Mouse (Mus musculus) midbrain, embryonic 16.5 days (tissue): ENCODE results near the gene Adam17. TPM values are rescaled to one million over a fixed set of nuclear protein-coding genes. Genes with fewer than 3 reads are reported as not detected.
A peak's percentile ranks its signal among the peaks of the same experiment; 100 is the strongest.
"Not testable (repeated sequence)": the region's sequence is repeated elsewhere in the genome, so short reads cannot be mapped to it uniquely, and the experiment has no call there.

Experiments
- ATAC-seq: fragments of 200-750 bp; cut with Nextera tagmentation; 2 replicates; pipeline ENCODE4 v1.8.0; 2017; ENCODE audit warnings: moderate TSS enrichment
- H3K27ac ChIP-seq: fragments of 300-500 bp; sonication (generic); 2 replicates; pipeline ENCODE4 v1.5.1; 2014; ENCODE audit warnings: mild to moderate bottlenecking, low read length, mixed read lengths
- H3K27me3 ChIP-seq: fragments of 300-500 bp; sonication (generic); 2 replicates; pipeline ENCODE4 v1.6.1; 2014; ENCODE audit warnings: low read depth, low read length, mixed read lengths; ENCODE audit not compliant: control insufficient read depth, insufficient read depth
- H3K36me3 ChIP-seq: fragments of 300-500 bp; sonication (generic); 2 replicates; pipeline ENCODE4 v1.6.1; 2014; ENCODE audit warnings: mild to moderate bottlenecking, low read length, moderate library complexity, mixed read lengths; ENCODE audit not compliant: control insufficient read depth, insufficient read depth
- H3K4me1 ChIP-seq: fragments of 300-500 bp; sonication (generic); 2 replicates; pipeline ENCODE4 v1.6.1; 2014; ENCODE audit warnings: mild to moderate bottlenecking, low read length, mixed read lengths; ENCODE audit not compliant: control insufficient read depth, insufficient read depth
- H3K4me2 ChIP-seq: fragments of 300-500 bp; sonication (generic); 2 replicates; pipeline ENCODE4 v1.6.1; 2014; ENCODE audit warnings: mild to moderate bottlenecking, low read length, mixed read lengths
- H3K4me3 ChIP-seq: fragments of 300-500 bp; sonication (generic); 2 replicates; pipeline ENCODE4 v1.5.1; 2014; ENCODE audit warnings: low read depth, mild to moderate bottlenecking, low read length, moderate library complexity, mixed read lengths
- H3K9ac ChIP-seq: fragments of 300-500 bp; sonication (generic); 2 replicates; pipeline ENCODE4 v1.6.1; 2014; ENCODE audit warnings: low read depth, low read length, mixed read lengths
- H3K9me3 ChIP-seq: fragments of 300-500 bp; sonication (generic); replicated peaks from 2 replicates; pipeline ENCODE4 v1.6.1; 2014; ENCODE audit warnings: mild to moderate bottlenecking, low read length, mixed read lengths; ENCODE audit not compliant: control insufficient read depth, poor library complexity, severe bottlenecking
- WGBS: fragments of 180-500 bp; shearing (Covaris S2); extraction: QIAGEN DNeasy Blood & Tissue Kit; methylation state at CpG from one replicate; pipeline ENCODE4 v1.1.7; 2014; 5-methylcytosine and 5-hydroxymethylcytosine counted together
- polyA plus RNA-seq: library from polyadenylated mRNA; unstranded; fragments of >200 nt; fragmentation: Nextera tagmentation; extraction: Ambion mirVana; gene quantifications from 2 replicates; pipeline ENCODE4 v1.2.1, GENCODE M21; 2015

Adam17 gene
- polyA plus RNA-seq, 1 experiment from 2014 or later = 16.0 TPM

GRCm38 (mm10) chr12:21402771-21403170 is 29.3 kb upstream of the Adam17 start:
- WGBS = 97% methylated on average over 5 of the region's 5 CpGs
- Histone ChIP-seq H3K27me3 (no peaks in the 10 kb centered on the region), H3K4me1 (no peaks in the 10 kb centered on the region)

GRCm38 (mm10) chr12:21386201-21386600 is 12.8 kb upstream of the Adam17 start:
- Histone ChIP-seq H3K36me3 (peaks cover 15% of the 10 kb centered on the region), H3K9ac (no peak overlapping the region), H3K27ac (no peak overlapping the region), H3K9me3 (no peaks in the 10 kb centered on the region), H3K4me1 (no peaks in the 10 kb centered on the region), H3K27me3 (no peaks in the 10 kb centered on the region), H3K4me3 (no peak overlapping the region), H3K4me2 (no peak overlapping the region)
- ATAC-seq = no peak
- 99% methylated on average over 2 of the region's 2 CpGs for WGBS

More at GRCm38 (mm10) chr12:21402771-21403170, 29.3 kb upstream of the Adam17 start:
- Histone ChIP-seq H3K9ac (no peak overlapping the region), H3K9me3 (no peaks in the 10 kb centered on the region), H3K4me2 (no peak overlapping the region), H3K4me3 (no peak overlapping the region), H3K27ac (no peak overlapping the region), H3K36me3 (peaks cover 9% of the 10 kb centered on the region)
- ATAC-seq = no peak

- not testable (repeated sequence) for H3K9me3 ChIP-seq, H3K4me1 ChIP-seq, H3K4me3 ChIP-seq, H3K4me2 ChIP-seq, H3K9ac ChIP-seq, H3K27me3 ChIP-seq, ATAC-seq, H3K27ac ChIP-seq, H3K36me3 ChIP-seq
- 88% methylated on average over 6 of the region's 6 CpGs for WGBS
These were observed 5.4 kb upstream of the Adam17 start for GRCm38 (mm10) chr12:21378765-21379346.

- H3K9ac ChIP-seq = no peak overlapping the region
- no peak for ATAC-seq
- peaks cover 14% of the 10 kb centered on the region for H3K4me1 ChIP-seq
- no peak overlapping the region for H3K4me2 ChIP-seq
- H3K4me3 ChIP-seq = no peak overlapping the region
- H3K9me3 ChIP-seq = no peaks in the 10 kb centered on the region
- no peaks in the 10 kb centered on the region for H3K27me3 ChIP-seq
- WGBS = 59% methylated on average over 3 of the region's 3 CpGs
- H3K27ac ChIP-seq = no peak overlapping the region
- no peaks in the 10 kb centered on the region for H3K36me3 ChIP-seq
These were observed 2.1 kb upstream of the Adam17 start for GRCm38 (mm10) chr12:21375376-21376157.

- Histone ChIP-seq H3K9ac (peak overlapping the region; percentile 92), H3K4me1 (peaks cover 14% of the 10 kb centered on the region), H3K27ac (peak overlapping the region; percentile 96), H3K36me3 (no peaks in the 10 kb centered on the region), H3K9me3 (no peaks in the 10 kb centered on the region), H3K4me2 (peak overlapping the region; percentile 77), H3K4me3 (peak overlapping the region; percentile 63), H3K27me3 (no peaks in the 10 kb centered on the region)
- ATAC-seq = peak; percentile 83
- WGBS = 6% methylated on average over 24 of the region's 24 CpGs
These were observed 516 bp upstream of the Adam17 start for GRCm38 (mm10) chr12:21373820-21374475.

- H3K4me1 ChIP-seq = peaks cover 14% of the 10 kb centered on the region
- H3K9ac ChIP-seq = no peak overlapping the region
- H3K27ac ChIP-seq = no peak overlapping the region
- H3K9me3 ChIP-seq = no peaks in the 10 kb centered on the region
- ATAC-seq = no peak
- H3K4me3 ChIP-seq = no peak overlapping the region
- H3K27me3 ChIP-seq = no peaks in the 10 kb centered on the region
- WGBS = 100% methylated on average over 1 of the region's 1 CpGs
- no peak overlapping the region for H3K4me2 ChIP-seq
- no peaks in the 10 kb centered on the region for H3K36me3 ChIP-seq
These were observed 3.3 kb downstream of the Adam17 start for GRCm38 (mm10) chr12:21370035-21370611.

- 92% methylated on average over 5 of the region's 5 CpGs for WGBS
- ATAC-seq = no peak
- H3K9ac ChIP-seq = no peak overlapping the region
- H3K27ac ChIP-seq = no peak overlapping the region
- H3K4me1 ChIP-seq = peaks cover 8% of the 10 kb centered on the region
- H3K4me2 ChIP-seq = no peak overlapping the region
- H3K4me3 ChIP-seq = no peak overlapping the region
- H3K27me3 ChIP-seq = no peaks in the 10 kb centered on the region
- H3K36me3 ChIP-seq = no peaks in the 10 kb centered on the region
- H3K9me3 ChIP-seq = no peaks in the 10 kb centered on the region
These were observed 4.4 kb downstream of the Adam17 start for GRCm38 (mm10) chr12:21369087-21369410.

- H3K36me3 ChIP-seq = no peaks in the 10 kb centered on the region
- no peak overlapping the region for H3K9ac ChIP-seq
- H3K27me3 ChIP-seq = no peaks in the 10 kb centered on the region
- no peak overlapping the region for H3K4me2 ChIP-seq
- ATAC-seq = no peak
- no peaks in the 10 kb centered on the region for H3K9me3 ChIP-seq
- no peak overlapping the region for H3K27ac ChIP-seq
- H3K4me3 ChIP-seq = no peak overlapping the region
- H3K4me1 ChIP-seq = peaks cover 7% of the 10 kb centered on the region
- 95% methylated on average over 9 of the region's 9 CpGs for WGBS
These were observed 4.9 kb downstream of the Adam17 start for GRCm38 (mm10) chr12:21368376-21369086.
